Mouse (Mus musculus): ENCODE measurements around the gene Dlx6.

DNA sequence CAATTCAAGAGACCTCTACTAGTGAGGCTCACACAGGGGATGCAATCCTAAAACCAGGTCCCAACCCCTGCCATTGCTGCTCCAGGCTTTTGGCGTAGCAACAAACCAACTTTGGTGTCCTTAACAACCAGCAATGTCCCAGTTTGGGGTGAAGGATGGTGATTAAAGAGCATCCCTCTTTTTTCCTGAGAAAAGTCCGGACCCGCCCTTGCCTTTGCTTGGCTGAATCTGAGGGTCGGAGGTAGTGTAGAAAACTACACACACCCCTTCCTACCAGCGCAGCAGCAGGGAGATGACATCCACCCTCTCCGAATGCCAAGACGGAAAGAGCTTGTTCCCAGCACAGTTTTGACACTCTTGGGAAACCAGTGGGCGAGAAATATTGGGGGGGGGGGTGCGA lies 12.5 kb downstream of the Dlx6 start:
- TF ChIP-seq POLR2A (IDR thresholded peaks at IDR 0.05; ENCODE audit: borderline replicate concordance, low read depth, low read length): no peak
- TF ChIP-seq CTCF (IDR thresholded peaks at IDR 0.05; ENCODE audit: low read depth, low read length): no peak

Data from bone marrow macrophage, adult 2 months (primary cell).